Mouse (Mus musculus): ENCODE results near the gene Cop1. TPM values are rescaled to one million over a fixed set of nuclear protein-coding genes. Genes with fewer than 3 reads are reported as not detected.
A peak's percentile ranks its signal among the peaks of the same experiment; 100 is the strongest.
"Not testable (repeated sequence)": the region's sequence is repeated elsewhere in the genome, so short reads cannot be mapped to it uniquely, and the experiment has no call there.

The Cop1 gene
- polyA plus RNA-seq, 1 experiment from 2014 or later: 158 TPM

GRCm38 (mm10) chr1:159225064-159225824, 6.9 kb upstream of the Cop1 start:
- Histone ChIP-seq H3K27ac (ENCODE audit: low read depth, low read length) (no peak overlapping the region), H3K9me3 (ENCODE audit: control insufficient read depth, low read length) (no peaks in the 10 kb centered on the region), H3K36me3 (ENCODE audit: control insufficient read depth, insufficient read depth, low read length) (no peaks in the 10 kb centered on the region), H3K4me1 (replicated peaks; ENCODE audit: control insufficient read depth, insufficient read depth, low read length) (no peaks in the 10 kb centered on the region), H3K9ac (ENCODE audit: low read length) (no peak overlapping the region), H3K4me2 (ENCODE audit: low read depth, low read length, severe bottlenecking) (no peak overlapping the region), H3K4me3 (ENCODE audit: low read depth, low read length) (no peak overlapping the region), H3K27me3 (ENCODE audit: control insufficient read depth, insufficient read depth, low read length) (no peaks in the 10 kb centered on the region)
- ATAC-seq (replicated peaks; ENCODE audit: low FRiP score) (no peak), DNase-seq (ENCODE audit: low spot score) (no peak)
- 86% methylated on average over 8 of the region's 8 CpGs for WGBS

- DNase-seq (ENCODE audit: low spot score): peak; percentile 74
- Histone ChIP-seq H3K4me2 (ENCODE audit: low read depth, low read length, severe bottlenecking) (peak overlapping the region; percentile 61), H3K9ac (ENCODE audit: low read length) (peak overlapping the region; percentile 81), H3K4me3 (ENCODE audit: low read depth, low read length) (peak overlapping the region; percentile 68)
- not testable (repeated sequence) for H3K27ac ChIP-seq (ENCODE audit: low read depth, low read length); H3K36me3 ChIP-seq (ENCODE audit: control insufficient read depth, insufficient read depth, low read length); H3K4me1 ChIP-seq (replicated peaks; ENCODE audit: control insufficient read depth, insufficient read depth, low read length); H3K9me3 ChIP-seq (ENCODE audit: control insufficient read depth, low read length); H3K27me3 ChIP-seq (ENCODE audit: control insufficient read depth, insufficient read depth, low read length)
- peak; percentile 76 for ATAC-seq (replicated peaks; ENCODE audit: low FRiP score)
- 1% methylated on average over 21 of the region's 47 CpGs for WGBS
Measured at GRCm38 (mm10) chr1:159232572-159233261, 597 bp downstream of the Cop1 start.

- ATAC-seq (replicated peaks; ENCODE audit: low FRiP score): no peak
Measured at GRCm38 (mm10) chr1:159233426-159233825, 1.3 kb downstream of the Cop1 start.

GRCm38 (mm10) chr1:159234496-159234895, 2.4 kb downstream of the Cop1 start:
- Histone ChIP-seq H3K4me1 (replicated peaks; ENCODE audit: control insufficient read depth, insufficient read depth, low read length) (peaks cover 5% of the 10 kb centered on the region; the same call in 1 of the 2 replicates), H3K9me3 (ENCODE audit: control insufficient read depth, low read length) (no peaks in the 10 kb centered on the region), H3K27me3 (ENCODE audit: control insufficient read depth, insufficient read depth, low read length) (no peaks in the 10 kb centered on the region), H3K4me2 (ENCODE audit: low read depth, low read length, severe bottlenecking) (peak overlapping the region; percentile 5; the same call in 1 of the 2 replicates), H3K36me3 (ENCODE audit: control insufficient read depth, insufficient read depth, low read length) (no peaks in the 10 kb centered on the region), H3K9ac (ENCODE audit: low read length) (no peak overlapping the region), H3K27ac (ENCODE audit: low read depth, low read length) (no peak overlapping the region), H3K4me3 (ENCODE audit: low read depth, low read length) (no peak overlapping the region)
- 70% methylated on average over 2 of the region's 2 CpGs for WGBS
- DNase-seq (ENCODE audit: low spot score) (no peak), ATAC-seq (replicated peaks; ENCODE audit: low FRiP score) (no peak)

More at GRCm38 (mm10) chr1:159233426-159233825, 1.3 kb downstream of the Cop1 start:
- WGBS: 50% methylated on average over 5 of the region's 5 CpGs
- Histone ChIP-seq H3K4me1 (replicated peaks; ENCODE audit: control insufficient read depth, insufficient read depth, low read length) (peaks cover 5% of the 10 kb centered on the region; the same call in 1 of the 2 replicates), H3K4me3 (ENCODE audit: low read depth, low read length) (peak overlapping the region; percentile 68), H3K36me3 (ENCODE audit: control insufficient read depth, insufficient read depth, low read length) (no peaks in the 10 kb centered on the region), H3K4me2 (ENCODE audit: low read depth, low read length, severe bottlenecking) (peak overlapping the region; percentile 61), H3K9ac (ENCODE audit: low read length) (peak overlapping the region; percentile 81), H3K9me3 (ENCODE audit: control insufficient read depth, low read length) (no peaks in the 10 kb centered on the region), H3K27me3 (ENCODE audit: control insufficient read depth, insufficient read depth, low read length) (no peaks in the 10 kb centered on the region), H3K27ac (ENCODE audit: low read depth, low read length) (no peak overlapping the region)
- DNase-seq (ENCODE audit: low spot score): no peak

GRCm38 (mm10) chr1:159235674-159236073, 3.6 kb downstream of the Cop1 start:
- no peaks in the 10 kb centered on the region; the same call in 1 of the 2 replicates for H3K36me3 ChIP-seq (ENCODE audit: control insufficient read depth, insufficient read depth, low read length)
- DNase-seq (ENCODE audit: low spot score): no peak
- H3K4me3 ChIP-seq (ENCODE audit: low read depth, low read length): no peak overlapping the region
- H3K9me3 ChIP-seq (ENCODE audit: control insufficient read depth, low read length): no peaks in the 10 kb centered on the region
- H3K9ac ChIP-seq (ENCODE audit: low read length): no peak overlapping the region
- H3K4me2 ChIP-seq (ENCODE audit: low read depth, low read length, severe bottlenecking): no peak overlapping the region
- ATAC-seq (replicated peaks; ENCODE audit: low FRiP score): no peak
- 96% methylated on average over 2 of the region's 2 CpGs for whole genome bisulfite sequencing
- H3K4me1 ChIP-seq (replicated peaks; ENCODE audit: control insufficient read depth, insufficient read depth, low read length): peaks cover 5% of the 10 kb centered on the region; the same call in 1 of the 2 replicates
- H3K27me3 ChIP-seq (ENCODE audit: control insufficient read depth, insufficient read depth, low read length): no peaks in the 10 kb centered on the region
- H3K27ac ChIP-seq (ENCODE audit: low read depth, low read length): no peak overlapping the region

GRCm38 (mm10) chr1:159238147-159238546, 6.0 kb downstream of the Cop1 start:
- Histone ChIP-seq H3K27me3 (ENCODE audit: control insufficient read depth, insufficient read depth, low read length) (no peaks in the 10 kb centered on the region), H3K36me3 (ENCODE audit: control insufficient read depth, insufficient read depth, low read length) (no peaks in the 10 kb centered on the region; the same call in 1 of the 2 replicates), H3K27ac (ENCODE audit: low read depth, low read length) (no peak overlapping the region), H3K4me3 (ENCODE audit: low read depth, low read length) (no peak overlapping the region), H3K4me1 (replicated peaks; ENCODE audit: control insufficient read depth, insufficient read depth, low read length) (peaks cover 5% of the 10 kb centered on the region; the same call in 1 of the 2 replicates), H3K9me3 (ENCODE audit: control insufficient read depth, low read length) (no peaks in the 10 kb centered on the region), H3K9ac (ENCODE audit: low read length) (no peak overlapping the region), H3K4me2 (ENCODE audit: low read depth, low read length, severe bottlenecking) (no peak overlapping the region)
- no peak for ATAC-seq (replicated peaks; ENCODE audit: low FRiP score)
- WGBS: 88% methylated on average over 6 of the region's 6 CpGs
- DNase-seq (ENCODE audit: low spot score): no peak

GRCm38 (mm10) chr1:159250320-159250719, 18.2 kb downstream of the Cop1 start:
- 86% methylated on average over 2 of the region's 2 CpGs for WGBS
- H3K9ac ChIP-seq (ENCODE audit: low read length): no peak overlapping the region
- no peak for DNase-seq (ENCODE audit: low spot score)
- H3K27ac ChIP-seq (ENCODE audit: low read depth, low read length): no peak overlapping the region
- H3K4me2 ChIP-seq (ENCODE audit: low read depth, low read length, severe bottlenecking): no peak overlapping the region
- H3K36me3 ChIP-seq (ENCODE audit: control insufficient read depth, insufficient read depth, low read length): no peaks in the 10 kb centered on the region; the same call in 1 of the 2 replicates
- H3K9me3 ChIP-seq (ENCODE audit: control insufficient read depth, low read length): no peaks in the 10 kb centered on the region
- no peaks in the 10 kb centered on the region for H3K27me3 ChIP-seq (ENCODE audit: control insufficient read depth, insufficient read depth, low read length)
- no peak overlapping the region for H3K4me3 ChIP-seq (ENCODE audit: low read depth, low read length)
- ATAC-seq (replicated peaks; ENCODE audit: low FRiP score): no peak
- no peaks in the 10 kb centered on the region for H3K4me1 ChIP-seq (replicated peaks; ENCODE audit: control insufficient read depth, insufficient read depth, low read length)

GRCm38 (mm10) chr1:159253078-159253477, 21.0 kb downstream of the Cop1 start:
- Histone ChIP-seq H3K9ac (ENCODE audit: low read length) (no peak overlapping the region), H3K4me3 (ENCODE audit: low read depth, low read length) (no peak overlapping the region), H3K9me3 (ENCODE audit: control insufficient read depth, low read length) (no peaks in the 10 kb centered on the region), H3K4me1 (replicated peaks; ENCODE audit: control insufficient read depth, insufficient read depth, low read length) (no peaks in the 10 kb centered on the region), H3K4me2 (ENCODE audit: low read depth, low read length, severe bottlenecking) (no peak overlapping the region), H3K36me3 (ENCODE audit: control insufficient read depth, insufficient read depth, low read length) (no peaks in the 10 kb centered on the region; the same call in 1 of the 2 replicates), H3K27me3 (ENCODE audit: control insufficient read depth, insufficient read depth, low read length) (no peaks in the 10 kb centered on the region), H3K27ac (ENCODE audit: low read depth, low read length) (no peak overlapping the region)
- ATAC-seq (replicated peaks; ENCODE audit: low FRiP score): no peak
- no peak for DNase-seq (ENCODE audit: low spot score)
- 91% methylated on average over 2 of the region's 2 CpGs for WGBS

Data from forebrain, embryonic 11.5 days (tissue).